ENCODE assay signal across 20 mouse cellular contexts in the genomic region with DNA sequence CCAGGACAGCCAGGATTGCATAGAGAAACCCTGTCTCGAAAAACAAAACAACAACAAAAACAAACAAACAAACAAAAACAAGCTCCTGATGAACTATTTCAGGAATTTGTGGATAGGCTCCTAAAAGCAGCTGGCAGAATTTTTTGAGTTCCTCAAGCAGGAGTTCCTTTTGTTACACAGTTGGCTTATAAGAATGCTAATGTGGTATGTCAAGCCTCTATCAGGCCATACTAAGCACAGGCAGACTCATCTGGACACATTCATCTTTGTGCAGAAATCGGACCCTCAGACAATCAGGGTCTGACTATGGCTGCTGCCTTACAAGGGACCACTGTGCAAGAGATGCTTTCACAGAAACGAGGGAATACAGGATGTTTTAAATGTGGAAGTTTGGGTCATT.
"Had no signal": no experiment of that assay in that cellular context is flagged by ENCODE, and none has a peak within 500 bp of the region (broad histone marks: within the 10 kb centered on the region; RNA-seq: fewer than 3 reads in every experiment).

No protein-coding gene starts in this region.

- H3K4me1 ChIP-seq: liver, embryonic 13.5 days; liver, embryonic 15.5 days; midbrain, embryonic 12.5 days; neural tube, embryonic 13.5 days; neural tube, embryonic 15.5 days had no signal

- H3K27me3 ChIP-seq: liver, embryonic 13.5 days; liver, embryonic 15.5 days; midbrain, embryonic 12.5 days; neural tube, embryonic 13.5 days; neural tube, embryonic 15.5 days had no signal

- DNase-seq: liver, embryonic 13.5 days; lung, adult 18-20 months; lung, embryonic 14.5 days; lung, postnatal 10 days; lung, postnatal 4 days; midbrain, embryonic 14.5 days; retina, postnatal 1 day; right cerebral cortex, adult 18-20 months; right cerebral cortex, postnatal 25 days; right cerebral cortex, postnatal 4 days; spleen, adult 18-20 months; thymus, adult 18-20 months; thymus, postnatal 25 days; thymus, postnatal 4 days had no signal

- H3K27ac ChIP-seq: liver, embryonic 13.5 days; liver, embryonic 15.5 days; midbrain, embryonic 12.5 days; neural tube, embryonic 13.5 days; neural tube, embryonic 15.5 days had no signal

- H3K4me3 ChIP-seq: liver, embryonic 13.5 days; liver, embryonic 15.5 days; midbrain, embryonic 12.5 days; myocyte; neural tube, embryonic 13.5 days; neural tube, embryonic 15.5 days had no signal

- H3K9ac ChIP-seq: liver, embryonic 13.5 days; liver, embryonic 15.5 days; lung, embryonic 14.5 days; midbrain, embryonic 12.5 days; neural tube, embryonic 13.5 days; neural tube, embryonic 15.5 days had no signal

- H3K4me2 ChIP-seq: liver, embryonic 13.5 days; liver, embryonic 15.5 days; lung, embryonic 14.5 days; midbrain, embryonic 12.5 days; neural tube, embryonic 13.5 days; neural tube, embryonic 15.5 days had no signal

- ATAC-seq: midbrain, embryonic 16.5 days had no signal

- H3K9me3 ChIP-seq: liver, embryonic 13.5 days; liver, embryonic 15.5 days; midbrain, embryonic 12.5 days; neural tube, embryonic 13.5 days; neural tube, embryonic 15.5 days had no signal
